Mouse (Mus musculus) MEL (cell line): ENCODE measurements around the gene Ifitm3.

ENCODE experiments used
- CTCF ChIP-seq, 3 experiments: IDR thresholded peaks in 2 of 3; conservative IDR thresholded peaks in 1 of 3; 2 replicates each; pipeline ENCODE4 v1.5.1; 2011 to 2012; ENCODE audit warnings: low read length in 3 of 3, low read depth in 2 of 3, mild to moderate bottlenecking in 2 of 3, improper control_type of control experiment in 1 of 3, inconsistent platforms in 1 of 3, mixed read lengths in 1 of 3, moderate library complexity in 1 of 3; ENCODE audit not compliant: control insufficient read depth in 1 of 3, insufficient read depth in 1 of 3, poor library complexity in 1 of 3, severe bottlenecking in 1 of 3
- GATA1 ChIP-seq: IDR thresholded peaks from 2 replicates; pipeline ENCODE4 v1.6.1; 2011; ENCODE audit warnings: low read depth, low read length, improper control_type of control experiment
- MYB ChIP-seq: IDR thresholded peaks from 2 replicates; pipeline ENCODE4 v1.6.1; 2011; ENCODE audit warnings: mild to moderate bottlenecking, low read depth, low read length, improper control_type of control experiment
- POLR2A ChIP-seq, 2 experiments: IDR thresholded peaks; 2 replicates each; pipeline ENCODE4 v1.6.1; 2011 to 2012; ENCODE audit warnings: low read length in 2 of 2, mild to moderate bottlenecking in 2 of 2, control low read depth in 1 of 2, improper control_type of control experiment in 1 of 2, low read depth in 1 of 2, moderate library complexity in 1 of 2; ENCODE audit not compliant: control insufficient read depth in 1 of 2, insufficient read depth in 1 of 2, poor library complexity in 1 of 2

DNA sequence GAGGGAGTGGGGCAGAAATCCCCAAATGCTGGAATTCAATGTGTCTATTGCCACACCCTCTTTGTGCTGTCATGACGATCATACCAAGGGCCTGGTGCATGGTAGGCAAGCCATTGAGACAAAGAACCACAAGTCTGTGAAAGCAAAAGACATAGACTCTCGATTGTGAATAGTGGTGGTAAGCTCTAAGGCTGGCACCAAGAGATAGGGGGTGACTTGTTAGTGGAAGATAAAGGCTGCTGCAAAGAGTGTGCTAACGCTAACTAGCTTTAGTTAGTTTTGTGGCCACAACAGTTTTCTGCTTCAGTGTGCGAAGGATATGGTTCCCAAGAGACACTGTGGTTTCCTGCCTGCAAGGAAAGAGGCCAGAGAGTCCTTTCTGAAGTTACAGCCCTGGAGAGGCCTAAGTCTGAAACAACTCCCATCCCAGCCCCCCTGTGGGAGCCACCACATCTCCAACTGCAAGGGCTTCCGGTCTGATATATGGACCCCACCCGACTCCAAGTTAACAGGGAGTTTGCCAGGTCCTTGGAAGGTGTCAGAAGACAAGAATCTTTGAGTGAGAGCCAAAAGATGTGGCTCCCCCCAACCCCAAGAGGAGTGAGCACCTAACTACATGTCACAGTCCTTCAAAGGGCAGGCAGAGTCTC, 36.5 kb upstream of the Ifitm3 start:
- TF ChIP-seq POLR2A (IDR thresholded peaks at IDR 0.05; ENCODE audit: control insufficient read depth in 1 of 2, insufficient read depth in 1 of 2, low read depth in 1 of 2, low read length in 2 of 2, poor library complexity in 1 of 2) (no peak), MYB (peak; percentile 28; the same call in 1 of the 2 replicates), GATA1 (peak; percentile 77), CTCF (IDR thresholded peaks at IDR 0.05 in 2 of 3, conservative IDR thresholded peaks at IDR 0.05 in 1 of 3; ENCODE audit: control insufficient read depth in 1 of 3, insufficient read depth in 1 of 3, low read depth in 2 of 3, low read length in 3 of 3, poor library complexity in 1 of 3, severe bottlenecking in 1 of 3) (no peak)
